Mouse (Mus musculus): ENCODE data around the gene Sept9. TPM values are rescaled to one million over a fixed set of nuclear protein-coding genes. Genes with fewer than 3 reads are reported as not detected.

Gene Sept9
- polyA plus RNA-seq, 1 experiment from 2014 or later: 111 TPM

DNA sequence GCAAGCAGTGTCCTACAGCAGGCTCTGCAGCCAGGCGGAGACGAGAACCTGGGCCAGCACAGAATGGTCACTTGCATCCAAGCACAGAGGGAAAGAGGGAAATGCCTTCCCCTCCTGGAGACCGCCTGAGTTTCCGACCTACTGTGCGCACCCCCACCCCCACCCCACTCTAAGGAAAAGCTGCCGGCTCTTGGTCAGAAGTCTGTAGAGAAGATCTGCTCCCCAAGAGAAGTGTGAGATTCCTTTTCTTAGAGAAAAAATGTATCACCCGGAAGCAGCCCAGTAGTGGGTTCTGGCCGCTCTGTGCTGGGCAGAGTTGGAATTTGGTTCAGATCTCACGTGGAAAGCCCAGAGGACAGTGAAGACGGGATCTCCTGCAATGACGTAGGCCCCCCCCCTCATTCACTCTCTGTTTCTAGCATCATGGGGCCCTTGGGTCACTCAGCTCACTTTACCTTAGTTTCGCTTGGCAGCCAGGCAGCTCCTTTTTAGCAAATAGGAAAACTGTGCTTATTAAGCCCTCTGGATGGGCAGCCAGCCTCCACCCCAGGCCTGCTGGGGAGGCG is 133.8 kb downstream of the Sept9 start:
- H3K4me1 ChIP-seq (replicated peaks; ENCODE audit: control insufficient read depth, insufficient read depth, low read length): peaks cover 75% of the 10 kb centered on the region
- H3K9ac ChIP-seq (ENCODE audit: low read depth, low read length): peak overlapping the region; percentile 64
- peak overlapping the region; percentile 57 for H3K4me3 ChIP-seq (ENCODE audit: low read depth, low read length)
- WGBS: 10% methylated on average over 13 of the region's 13 CpGs
- peak overlapping the region; percentile 89 for H3K27ac ChIP-seq (ENCODE audit: low read depth, low read length)
- H3K27me3 ChIP-seq (replicated peaks; ENCODE audit: control insufficient read depth, insufficient read depth, low read length): no peaks in the 10 kb centered on the region
- peak overlapping the region; percentile 72 for H3K4me2 ChIP-seq
- ATAC-seq (replicated peaks; ENCODE audit: low FRiP score) (no peak), DNase-seq (ENCODE audit: low spot score) (no peak)
- H3K9me3 ChIP-seq (ENCODE audit: control insufficient read depth, low read length): no peaks in the 10 kb centered on the region
- no peaks in the 10 kb centered on the region for H3K36me3 ChIP-seq (ENCODE audit: control insufficient read depth, insufficient read depth, low read length)

DNA sequence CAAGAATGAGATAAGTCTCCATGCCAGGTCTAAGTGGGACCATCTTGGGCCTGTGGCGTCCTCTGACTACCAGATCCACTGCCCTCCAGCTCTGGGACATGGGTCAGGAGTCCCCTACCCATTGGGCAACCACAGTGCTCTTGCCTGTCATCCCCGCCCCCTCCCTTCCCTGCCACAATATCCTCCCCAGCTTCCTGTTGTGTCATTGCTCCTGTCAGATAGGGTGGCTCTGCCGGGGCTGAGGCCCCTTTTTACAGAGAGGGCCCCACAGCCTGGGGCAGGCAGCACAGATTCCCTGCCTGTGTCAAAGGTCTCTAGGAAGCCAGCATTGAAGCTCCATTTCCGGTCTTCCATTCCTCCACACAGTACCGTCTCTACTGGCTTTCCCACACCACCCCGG is 134.6 kb downstream of the Sept9 start:
- peak; percentile 57 for ATAC-seq (replicated peaks; ENCODE audit: low FRiP score)
- Histone ChIP-seq H3K27ac (ENCODE audit: low read depth, low read length) (peak overlapping the region; percentile 89), H3K9me3 (ENCODE audit: control insufficient read depth, low read length) (no peaks in the 10 kb centered on the region), H3K4me1 (replicated peaks; ENCODE audit: control insufficient read depth, insufficient read depth, low read length) (peaks cover 83% of the 10 kb centered on the region), H3K4me3 (ENCODE audit: low read depth, low read length) (peak overlapping the region; percentile 57), H3K4me2 (peak overlapping the region; percentile 72), H3K27me3 (replicated peaks; ENCODE audit: control insufficient read depth, insufficient read depth, low read length) (no peaks in the 10 kb centered on the region), H3K9ac (ENCODE audit: low read depth, low read length) (peak overlapping the region; percentile 64), H3K36me3 (ENCODE audit: control insufficient read depth, insufficient read depth, low read length) (no peaks in the 10 kb centered on the region)
- DNase-seq (ENCODE audit: low spot score): peak; percentile 66
- 17% methylated on average over 6 of the region's 6 CpGs for WGBS

DNA sequence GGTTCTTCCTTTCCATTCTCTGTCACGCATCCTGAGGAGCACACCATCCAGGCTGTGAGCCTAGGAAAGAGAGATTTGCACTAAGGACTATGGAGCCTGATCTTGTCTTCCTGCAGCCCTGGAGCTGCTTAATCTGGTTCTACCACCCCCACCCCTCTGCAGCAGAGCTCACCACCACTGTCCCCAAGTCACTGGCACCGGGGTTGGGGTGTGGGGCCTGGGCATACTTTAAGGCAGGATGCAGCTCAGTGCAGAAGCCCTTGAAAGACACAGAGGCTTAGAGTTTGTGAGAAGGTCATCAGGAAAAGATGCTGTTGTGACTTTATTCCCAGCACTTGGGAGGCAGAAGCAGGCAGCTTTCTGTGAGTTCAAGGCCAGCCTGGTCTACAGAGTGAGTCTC is 135.7 kb downstream of the Sept9 start:
- no peaks in the 10 kb centered on the region for H3K9me3 ChIP-seq (ENCODE audit: control insufficient read depth, low read length)
- ATAC-seq (replicated peaks; ENCODE audit: low FRiP score) (no peak), DNase-seq (ENCODE audit: low spot score) (no peak)
- WGBS: 60% methylated on average over 2 of the region's 2 CpGs
- peak overlapping the region; percentile 57 for H3K4me3 ChIP-seq (ENCODE audit: low read depth, low read length)
- peak overlapping the region; percentile 72 for H3K4me2 ChIP-seq
- no peaks in the 10 kb centered on the region for H3K27me3 ChIP-seq (replicated peaks; ENCODE audit: control insufficient read depth, insufficient read depth, low read length)
- H3K9ac ChIP-seq (ENCODE audit: low read depth, low read length): peak overlapping the region; percentile 52
- H3K4me1 ChIP-seq (replicated peaks; ENCODE audit: control insufficient read depth, insufficient read depth, low read length): peaks cover 91% of the 10 kb centered on the region
- 0 out of 2 replicates have a peak, but pooled peaks cover 2% of the 10 kb centered on the region for H3K36me3 ChIP-seq (ENCODE audit: control insufficient read depth, insufficient read depth, low read length)
- peak overlapping the region; percentile 89 for H3K27ac ChIP-seq (ENCODE audit: low read depth, low read length)

DNA sequence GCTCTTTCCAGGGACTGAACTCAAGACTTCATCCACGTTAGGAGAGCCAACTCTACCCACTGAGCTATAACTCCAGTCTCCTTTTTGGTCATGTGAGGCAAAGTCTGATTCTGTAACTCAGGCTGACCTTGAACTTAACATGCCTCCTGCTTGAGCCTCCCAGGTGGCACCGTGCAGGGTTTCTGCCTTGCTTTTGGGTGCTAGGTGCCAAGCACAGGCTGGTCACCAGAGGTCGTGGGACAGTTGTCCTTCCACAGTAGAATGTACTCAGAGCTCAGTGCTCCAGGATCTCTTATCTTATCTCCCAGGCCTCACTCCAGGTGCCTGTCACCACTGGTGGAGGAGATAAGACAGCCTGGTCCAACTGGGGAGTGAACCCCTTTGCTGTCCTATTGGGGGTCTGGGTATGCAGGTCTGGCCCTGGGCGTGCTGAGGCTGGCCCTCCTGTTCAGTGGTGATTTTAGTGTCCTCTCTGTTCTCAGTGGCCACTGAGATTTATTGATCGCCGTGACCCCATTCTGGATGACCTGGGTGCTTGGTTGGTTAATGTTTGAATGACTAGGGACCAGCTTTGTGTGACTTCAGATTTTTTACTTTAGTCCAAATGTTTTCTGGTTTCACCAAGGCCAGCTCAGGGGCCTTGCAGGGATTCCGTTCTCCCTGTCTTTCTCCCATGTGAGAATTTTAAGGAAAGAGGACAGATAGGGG is 136.8 kb downstream of the Sept9 start:
- DNase-seq (ENCODE audit: low spot score): no peak
- WGBS: 49% methylated on average over 7 of the region's 7 CpGs

DNA sequence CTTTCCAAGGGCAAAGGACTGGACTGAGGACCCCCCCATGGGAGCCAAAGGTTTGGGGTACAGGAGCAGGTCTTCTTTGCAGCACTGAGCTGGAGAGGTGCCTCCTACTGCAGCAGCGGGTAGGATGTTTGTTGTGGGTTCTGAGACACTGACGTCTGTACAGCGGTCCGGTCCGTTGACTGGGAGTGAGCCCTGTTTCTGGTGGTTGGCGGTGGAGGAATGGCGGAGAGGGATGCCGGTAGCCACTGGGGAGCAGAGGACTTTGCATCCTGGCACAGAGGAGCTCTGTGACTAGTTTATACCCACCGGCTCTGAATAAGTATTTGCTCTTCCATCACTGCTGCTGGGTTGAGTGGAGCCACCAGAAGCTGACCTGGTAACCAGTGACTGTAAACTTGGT is 138.3 kb downstream of the Sept9 start:
- Histone ChIP-seq H3K9me3 (ENCODE audit: control insufficient read depth, low read length) (no peaks in the 10 kb centered on the region), H3K4me1 (replicated peaks; ENCODE audit: control insufficient read depth, insufficient read depth, low read length) (peaks cover 83% of the 10 kb centered on the region), H3K9ac (ENCODE audit: low read depth, low read length) (no peak overlapping the region), H3K4me3 (ENCODE audit: low read depth, low read length) (no peak overlapping the region), H3K36me3 (ENCODE audit: control insufficient read depth, insufficient read depth, low read length) (peaks cover 4% of the 10 kb centered on the region; the same call in 1 of the 2 replicates), H3K27me3 (replicated peaks; ENCODE audit: control insufficient read depth, insufficient read depth, low read length) (no peaks in the 10 kb centered on the region), H3K4me2 (peak overlapping the region; percentile 40; the same call in 1 of the 2 replicates), H3K27ac (ENCODE audit: low read depth, low read length) (peak overlapping the region; percentile 1; the same call in 1 of the 2 replicates)
- WGBS: 79% methylated on average over 9 of the region's 9 CpGs
- DNase-seq (ENCODE audit: low spot score) (no peak), ATAC-seq (replicated peaks; ENCODE audit: low FRiP score) (no peak)

More for the DNA sequence above, 136.8 kb downstream of the Sept9 start:
- H3K4me2 ChIP-seq: peak overlapping the region; percentile 26
- no peaks in the 10 kb centered on the region for H3K27me3 ChIP-seq (replicated peaks; ENCODE audit: control insufficient read depth, insufficient read depth, low read length)
- 0 out of 2 replicates have a peak, but pooled peaks cover 4% of the 10 kb centered on the region for H3K36me3 ChIP-seq (ENCODE audit: control insufficient read depth, insufficient read depth, low read length)
- 0 out of 2 replicates have a peak overlapping the region, but pooled peaks have one; percentile 48 for H3K27ac ChIP-seq (ENCODE audit: low read depth, low read length)
- ATAC-seq (replicated peaks; ENCODE audit: low FRiP score): no peak
- H3K9me3 ChIP-seq (ENCODE audit: control insufficient read depth, low read length): no peaks in the 10 kb centered on the region
- H3K9ac ChIP-seq (ENCODE audit: low read depth, low read length): no peak overlapping the region
- no peak overlapping the region for H3K4me3 ChIP-seq (ENCODE audit: low read depth, low read length)
- H3K4me1 ChIP-seq (replicated peaks; ENCODE audit: control insufficient read depth, insufficient read depth, low read length): peaks cover 84% of the 10 kb centered on the region

DNA sequence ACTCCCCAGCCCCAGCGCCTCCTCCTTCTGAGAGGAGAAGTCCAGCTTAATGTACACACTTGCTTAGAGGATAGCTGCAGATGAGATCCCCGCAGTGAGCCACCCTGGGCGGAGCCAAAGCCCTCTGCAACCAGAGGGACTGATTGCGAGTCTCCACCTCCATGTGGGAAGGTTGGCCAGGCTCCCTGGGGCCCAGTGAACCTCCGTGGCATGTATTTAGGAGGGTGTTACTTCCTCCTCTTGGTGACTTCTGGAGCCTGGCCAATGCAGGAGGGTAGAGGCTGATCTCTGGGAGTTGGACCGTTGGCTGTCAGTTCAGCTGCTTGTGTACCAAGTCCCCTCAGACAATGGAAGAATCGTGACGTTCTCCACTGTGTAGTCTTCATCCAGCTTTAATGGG is 139.0 kb downstream of the Sept9 start:
- WGBS: 22% methylated on average over 8 of the region's 8 CpGs
- peak overlapping the region; percentile 16; the same call in 1 of the 2 replicates for H3K9ac ChIP-seq (ENCODE audit: low read depth, low read length)

DNA sequence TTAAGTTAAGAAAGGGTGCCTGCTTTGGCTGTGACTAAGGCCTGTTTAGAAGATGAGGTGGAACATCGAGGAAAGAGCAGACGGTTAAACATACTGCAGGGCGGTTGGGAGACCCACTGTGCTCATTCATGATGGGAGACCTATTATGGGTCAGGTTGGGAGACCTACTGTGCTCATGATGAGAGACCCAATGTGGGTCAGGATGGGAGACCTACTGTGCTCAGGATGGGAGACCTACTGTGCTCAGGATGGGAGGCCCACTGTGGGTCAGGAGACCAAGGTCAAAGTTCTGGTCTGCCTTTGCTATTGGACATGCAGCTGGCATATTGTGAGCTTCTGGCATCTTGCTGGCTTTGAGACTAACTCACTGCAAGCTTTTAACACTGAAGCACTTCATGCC is 139.6 kb downstream of the Sept9 start:
- no peaks in the 10 kb centered on the region for H3K9me3 ChIP-seq (ENCODE audit: control insufficient read depth, low read length)
- no peak overlapping the region for H3K4me3 ChIP-seq (ENCODE audit: low read depth, low read length)
- peak overlapping the region; percentile 40 for H3K4me2 ChIP-seq
- DNase-seq (ENCODE audit: low spot score) (no peak), ATAC-seq (replicated peaks; ENCODE audit: low FRiP score) (no peak)
- no peak overlapping the region for H3K9ac ChIP-seq (ENCODE audit: low read depth, low read length)
- peaks cover 83% of the 10 kb centered on the region for H3K4me1 ChIP-seq (replicated peaks; ENCODE audit: control insufficient read depth, insufficient read depth, low read length)
- peak overlapping the region; percentile 40; the same call in 1 of the 2 replicates for H3K27ac ChIP-seq (ENCODE audit: low read depth, low read length)
- WGBS: 84% methylated on average over 3 of the region's 3 CpGs
- H3K27me3 ChIP-seq (replicated peaks; ENCODE audit: control insufficient read depth, insufficient read depth, low read length): no peaks in the 10 kb centered on the region
- peaks cover 4% of the 10 kb centered on the region; the same call in 1 of the 2 replicates for H3K36me3 ChIP-seq (ENCODE audit: control insufficient read depth, insufficient read depth, low read length)

More for the DNA sequence above, 139.0 kb downstream of the Sept9 start:
- Histone ChIP-seq H3K4me1 (replicated peaks; ENCODE audit: control insufficient read depth, insufficient read depth, low read length) (peaks cover 83% of the 10 kb centered on the region), H3K27me3 (replicated peaks; ENCODE audit: control insufficient read depth, insufficient read depth, low read length) (no peaks in the 10 kb centered on the region), H3K27ac (ENCODE audit: low read depth, low read length) (peak overlapping the region; percentile 40; the same call in 1 of the 2 replicates), H3K4me2 (peak overlapping the region; percentile 40), H3K4me3 (ENCODE audit: low read depth, low read length) (no peak overlapping the region), H3K36me3 (ENCODE audit: control insufficient read depth, insufficient read depth, low read length) (peaks cover 4% of the 10 kb centered on the region; the same call in 1 of the 2 replicates), H3K9me3 (ENCODE audit: control insufficient read depth, low read length) (no peaks in the 10 kb centered on the region)
- DNase-seq (ENCODE audit: low spot score): peak; percentile 68
- peak; percentile 61 for ATAC-seq (replicated peaks; ENCODE audit: low FRiP score)

DNA sequence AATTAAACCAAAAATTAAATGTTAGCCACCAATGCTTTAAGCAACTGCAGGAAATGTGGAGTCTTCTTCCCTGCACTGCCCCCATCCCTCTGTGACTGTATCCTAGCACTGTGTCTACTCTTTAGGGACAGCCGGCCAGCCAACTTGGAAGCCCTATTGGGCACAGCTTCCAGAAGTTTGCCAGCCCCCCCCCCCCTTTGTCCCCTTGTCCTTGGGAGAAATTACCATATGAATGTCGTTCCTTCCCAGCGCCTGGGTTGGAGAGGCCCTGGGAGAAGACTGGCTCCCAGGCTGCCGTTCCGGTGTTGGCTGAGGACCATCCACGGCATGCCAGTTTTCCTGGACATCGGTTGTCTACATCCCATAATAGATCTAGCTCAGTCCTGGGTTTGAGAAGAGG is 141.8 kb downstream of the Sept9 start:
- Histone ChIP-seq H3K36me3 (ENCODE audit: control insufficient read depth, insufficient read depth, low read length) (peaks cover 4% of the 10 kb centered on the region; the same call in 1 of the 2 replicates), H3K4me1 (replicated peaks; ENCODE audit: control insufficient read depth, insufficient read depth, low read length) (peaks cover 78% of the 10 kb centered on the region), H3K9me3 (ENCODE audit: control insufficient read depth, low read length) (no peaks in the 10 kb centered on the region), H3K27me3 (replicated peaks; ENCODE audit: control insufficient read depth, insufficient read depth, low read length) (no peaks in the 10 kb centered on the region), H3K4me2 (no peak overlapping the region), H3K27ac (ENCODE audit: low read depth, low read length) (no peak overlapping the region), H3K4me3 (ENCODE audit: low read depth, low read length) (no peak overlapping the region), H3K9ac (ENCODE audit: low read depth, low read length) (no peak overlapping the region)
- WGBS: 81% methylated on average over 7 of the region's 7 CpGs
- ATAC-seq (replicated peaks; ENCODE audit: low FRiP score) (no peak), DNase-seq (ENCODE audit: low spot score) (no peak)
